Mouse (Mus musculus): ENCODE data around the gene Hmgb3. TPM values are rescaled to one million over a fixed set of nuclear protein-coding genes. Genes with fewer than 3 reads are reported as not detected.

Hmgb3 gene
- polyA plus RNA-seq, 1 experiment from 2014 or later, result 134 TPM

- no peaks in the 10 kb centered on the region for H3K4me1 ChIP-seq (ENCODE audit: control insufficient read depth in 2 of 2, insufficient read depth in 2 of 2, low read length in 2 of 2)
Measured at GRCm38 (mm10) chrX:71601052-71601611, 45.4 kb downstream of the Hmgb3 start.

More at GRCm38 (mm10) chrX:71601052-71601611, 45.4 kb downstream of the Hmgb3 start:
- Histone ChIP-seq H3K9ac (ENCODE audit: low read length) (peak overlapping the region; percentile 34; the same call in 1 of the 2 replicates), H3K4me2 (ENCODE audit: low read length) (peak overlapping the region; percentile 64), H3K9me3 (ENCODE audit: control insufficient read depth, low read length) (no peaks in the 10 kb centered on the region), H3K36me3 (ENCODE audit: control insufficient read depth, insufficient read depth, low read length) (no peaks in the 10 kb centered on the region), H3K27me3 (ENCODE audit: control insufficient read depth, insufficient read depth, low read length) (0 out of 2 replicates have a peak, but pooled peaks cover 5% of the 10 kb centered on the region), H3K4me3 (ENCODE audit: control insufficient read depth in 1 of 2, insufficient read depth in 1 of 2, low read depth in 1 of 2, low read length in 2 of 2) (peak overlapping the region; percentile 26 to 39), H3K27ac (replicated peaks in 1 of 2; ENCODE audit: control insufficient read depth in 1 of 2, insufficient read depth in 1 of 2, low read depth in 2 of 2, low read length in 2 of 2) (no peak overlapping the region)
- ATAC-seq (ENCODE audit: insufficient number of reproducible peaks, insufficient read depth, low FRiP score, low read depth), result no peak
- WGBS, result 15% methylated on average over 15 of the region's 25 CpGs

Small RNAs within 50 kb of the gene (microRNA-seq; reads per million reads assigned to microRNA genes)
- not detected for gene Gm23945

Other genes starting within 250 kb of the Hmgb3 start
- gene Mtmr1, start 191.2 kb upstream of the Hmgb3 start, polyA plus RNA-seq (2014; fragmentation: Nextera tagmentation; extraction: Ambion mirVana), result 17.1 and 22.7 TPM in 2 replicates
- gene Cd99l2, start 63.1 kb upstream of the Hmgb3 start, polyA plus RNA-seq (2014; fragmentation: Nextera tagmentation; extraction: Ambion mirVana), result 26.4 and 28.5 TPM in 2 replicates
- 2.0 and 2.1 TPM in 2 replicates for gene Gpr50, start 107.7 kb downstream of the Hmgb3 start, polyA plus RNA-seq (2014; fragmentation: Nextera tagmentation; extraction: Ambion mirVana)